ENCODE assay signal across 21 mouse cellular contexts in the genomic region with DNA sequence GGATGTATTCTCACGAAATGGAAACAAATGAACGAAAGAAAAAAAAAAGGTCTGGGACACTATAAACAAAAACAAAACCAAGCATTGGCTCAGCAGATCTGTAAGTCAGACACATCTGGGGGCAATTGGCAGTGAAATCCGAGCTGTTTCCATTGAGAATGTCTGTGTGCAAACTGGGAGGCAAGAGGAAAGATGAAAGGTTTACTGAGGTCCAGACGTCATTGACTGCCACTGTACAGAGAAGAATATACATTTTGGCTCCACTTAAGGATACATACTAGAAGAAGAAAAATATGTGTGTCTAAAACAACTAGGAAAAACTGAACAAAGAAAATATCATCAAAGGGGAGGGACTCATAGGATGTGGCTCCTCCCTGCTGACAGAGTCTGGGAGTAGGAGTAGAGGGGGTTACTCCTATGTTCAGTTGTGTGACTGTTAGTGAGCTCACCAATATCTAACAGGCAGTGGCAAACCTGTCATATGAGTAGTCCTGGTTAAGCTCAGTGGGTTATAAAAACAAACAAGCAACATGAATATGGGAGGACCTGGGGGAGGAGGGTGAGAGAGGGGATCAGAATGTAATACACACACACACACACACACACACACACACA.
A peak's percentile ranks its signal among the peaks of the same experiment; 100 is the strongest.
DNase-seq lines count a peak whose midpoint lies in the region; ATAC-seq and TF ChIP-seq lines count a peak whose summit lies in the region.
"Had no signal": no experiment of that assay in that cellular context is flagged by ENCODE, and none has a peak within 500 bp of the region (broad histone marks: within the 10 kb centered on the region; RNA-seq: fewer than 3 reads in every experiment).

No protein-coding gene starts in this region.

- no peak for ATAC-seq in hindbrain, embryonic 16.5 days
- ATAC-seq in embryonic facial prominence, embryonic 13.5 days (ENCODE audit: insufficient number of reproducible peaks, insufficient read depth, low FRiP score, low TSS enrichment, low read depth) = no peak
- ATAC-seq in limb, embryonic 14.5 days (ENCODE audit: low FRiP score, low read depth) = no peak; the same call in 1 of the 2 replicates
- ATAC-seq in midbrain, embryonic 13.5 days = no peak
- ATAC-seq: forebrain, embryonic 15.5 days; intestine, embryonic 16.5 days; liver, postnatal 0 days had no signal

- no peak overlapping the region for H3K9ac ChIP-seq in hindbrain, embryonic 16.5 days (ENCODE audit: low read depth, low read length)
- no peak overlapping the region for H3K9ac ChIP-seq in embryonic facial prominence, embryonic 13.5 days
- H3K9ac ChIP-seq in limb, embryonic 14.5 days (ENCODE audit: low read depth, low read length, severe bottlenecking) = no peak overlapping the region
- no peak overlapping the region for H3K9ac ChIP-seq in midbrain, embryonic 13.5 days (replicated peaks)
- H3K9ac ChIP-seq: forebrain, embryonic 15.5 days; hindbrain, embryonic 13.5 days; liver, postnatal 0 days had no signal

- peak; percentile 48 for DNase-seq in hindbrain, embryonic 10.5 days (ENCODE audit: low spot score)
- peak; percentile 77 for DNase-seq in embryo, embryonic 10.5 days (ENCODE audit: low spot score)
- DNase-seq in limb, embryonic 14.5 days (ENCODE audit: low spot score) = peak; percentile 23
- no peak for DNase-seq in spleen, adult 12 weeks (ENCODE audit: low spot score)
- DNase-seq in layer of hippocampus, adult 2 months (ENCODE audit: low spot score in 2 of 2) = no peak
- DNase-seq: adrenal gland, postnatal 25 days; cerebellum, adult 2 months; cerebellum, postnatal 36 days; gastrocnemius, postnatal 36 days; liver, postnatal 0 days; right cerebral cortex, postnatal 14 days; thymus, adult 2 months had no signal

- H3K36me3 ChIP-seq in hindbrain, embryonic 10.5 days = no peaks in the 10 kb centered on the region
- H3K36me3 ChIP-seq in hindbrain, embryonic 16.5 days (ENCODE audit: control insufficient read depth, insufficient read depth, low read length) = no peaks in the 10 kb centered on the region
- no peaks in the 10 kb centered on the region for H3K36me3 ChIP-seq in embryonic facial prominence, embryonic 13.5 days
- H3K36me3 ChIP-seq in limb, embryonic 14.5 days (ENCODE audit: control insufficient read depth, insufficient read depth, low read length) = no peaks in the 10 kb centered on the region
- no peaks in the 10 kb centered on the region for H3K36me3 ChIP-seq in midbrain, embryonic 13.5 days
- H3K36me3 ChIP-seq: forebrain, embryonic 15.5 days; heart, embryonic 10.5 days; hindbrain, embryonic 13.5 days had no signal

- no peak overlapping the region for H3K27ac ChIP-seq in hindbrain, embryonic 10.5 days
- H3K27ac ChIP-seq in hindbrain, embryonic 16.5 days (ENCODE audit: low read depth, low read length) = no peak overlapping the region
- no peak overlapping the region for H3K27ac ChIP-seq in embryonic facial prominence, embryonic 13.5 days
- no peak overlapping the region for H3K27ac ChIP-seq in limb, embryonic 14.5 days (replicated peaks; ENCODE audit: low read depth, low read length)
- no peak overlapping the region for H3K27ac ChIP-seq in layer of hippocampus, adult 2 months
- no peak overlapping the region for H3K27ac ChIP-seq in midbrain, embryonic 13.5 days
- H3K27ac ChIP-seq: forebrain, embryonic 15.5 days; heart, embryonic 10.5 days; hindbrain, embryonic 13.5 days had no signal

- TF ChIP-seq POLR2A in limb, embryonic 14.5 days (IDR thresholded peaks at IDR 0.05; ENCODE audit: borderline replicate concordance, extremely low read depth, insufficient read depth, insufficient read length) = no peak

- no peak overlapping the region for H3K4me2 ChIP-seq in hindbrain, embryonic 16.5 days (ENCODE audit: low read length)
- peak overlapping the region; percentile 21; the same call in 1 of the 2 replicates for H3K4me2 ChIP-seq in embryonic facial prominence, embryonic 13.5 days
- H3K4me2 ChIP-seq in limb, embryonic 14.5 days (replicated peaks; ENCODE audit: low read depth, low read length, severe bottlenecking) = no peak overlapping the region
- no peak overlapping the region for H3K4me2 ChIP-seq in midbrain, embryonic 13.5 days (replicated peaks)
- H3K4me2 ChIP-seq: forebrain, embryonic 15.5 days; hindbrain, embryonic 13.5 days; midbrain, embryonic 11.5 days had no signal

- H3K4me3 ChIP-seq in hindbrain, embryonic 10.5 days = no peak overlapping the region
- H3K4me3 ChIP-seq in hindbrain, embryonic 16.5 days (ENCODE audit: low read length) = no peak overlapping the region
- no peak overlapping the region for H3K4me3 ChIP-seq in embryonic facial prominence, embryonic 13.5 days
- no peak overlapping the region for H3K4me3 ChIP-seq in limb, embryonic 14.5 days (replicated peaks; ENCODE audit: low read length)
- no peak overlapping the region for H3K4me3 ChIP-seq in layer of hippocampus, adult 2 months
- no peak overlapping the region for H3K4me3 ChIP-seq in midbrain, embryonic 13.5 days (replicated peaks)
- H3K4me3 ChIP-seq: erythroblast, embryonic 14.5 days; forebrain, embryonic 15.5 days; heart, embryonic 10.5 days; hindbrain, embryonic 13.5 days had no signal

- WGBS in hindbrain, embryonic 10.5 days = 33% methylated on average over 4 of the region's 4 CpGs
- 45% methylated on average over 4 of the region's 4 CpGs for WGBS in hindbrain, embryonic 16.5 days
- 5% methylated on average over 4 of the region's 4 CpGs for WGBS in embryonic facial prominence, embryonic 13.5 days
- WGBS in limb, embryonic 14.5 days = 5% methylated on average over 4 of the region's 4 CpGs
- WGBS in midbrain, embryonic 13.5 days = 54% methylated on average over 4 of the region's 4 CpGs

- no peaks in the 10 kb centered on the region for H3K27me3 ChIP-seq in hindbrain, embryonic 10.5 days (ENCODE audit: insufficient read depth, poor library complexity, severe bottlenecking)
- no peaks in the 10 kb centered on the region for H3K27me3 ChIP-seq in hindbrain, embryonic 16.5 days (replicated peaks; ENCODE audit: control insufficient read depth, insufficient read depth, low read length)
- H3K27me3 ChIP-seq in embryonic facial prominence, embryonic 13.5 days = no peaks in the 10 kb centered on the region
- H3K27me3 ChIP-seq in limb, embryonic 14.5 days (ENCODE audit: control insufficient read depth, insufficient read depth, low read length) = no peaks in the 10 kb centered on the region
- no peaks in the 10 kb centered on the region for H3K27me3 ChIP-seq in midbrain, embryonic 13.5 days
- H3K27me3 ChIP-seq: forebrain, embryonic 15.5 days; hindbrain, embryonic 13.5 days had no signal

- H3K9me3 ChIP-seq in hindbrain, embryonic 10.5 days = no peaks in the 10 kb centered on the region
- no peaks in the 10 kb centered on the region for H3K9me3 ChIP-seq in hindbrain, embryonic 16.5 days (ENCODE audit: control insufficient read depth, low read length)
- no peaks in the 10 kb centered on the region for H3K9me3 ChIP-seq in embryonic facial prominence, embryonic 13.5 days
- no peaks in the 10 kb centered on the region for H3K9me3 ChIP-seq in limb, embryonic 14.5 days (ENCODE audit: control insufficient read depth, low read length)
- no peaks in the 10 kb centered on the region for H3K9me3 ChIP-seq in midbrain, embryonic 13.5 days
- H3K9me3 ChIP-seq: forebrain, embryonic 15.5 days; heart, embryonic 10.5 days; hindbrain, embryonic 13.5 days had no signal

- peaks cover 28% of the 10 kb centered on the region for H3K4me1 ChIP-seq in hindbrain, embryonic 10.5 days (replicated peaks)
- H3K4me1 ChIP-seq in hindbrain, embryonic 16.5 days (ENCODE audit: control insufficient read depth, insufficient read depth, low read depth, low read length) = peaks cover 4% of the 10 kb centered on the region
- peaks cover 13% of the 10 kb centered on the region for H3K4me1 ChIP-seq in embryonic facial prominence, embryonic 13.5 days
- no peaks in the 10 kb centered on the region; the same call in 1 of the 2 replicates for H3K4me1 ChIP-seq in limb, embryonic 14.5 days (ENCODE audit: control insufficient read depth, insufficient read depth, low read length)
- H3K4me1 ChIP-seq in midbrain, embryonic 13.5 days (replicated peaks) = peaks cover 13% of the 10 kb centered on the region

- TF ChIP-seq CTCF in layer of hippocampus, adult 2 months (conservative IDR thresholded peaks at IDR 0.05) = no peak

Comparison
In these comparisons a context has a peak if more than half of its experiments do, and no peak if none do; other contexts are left out.
1. DNase-seq: peak in hindbrain, embryonic 10.5 days (single experiment), embryo, embryonic 10.5 days (single experiment) and limb, embryonic 14.5 days (single experiment); none in spleen, adult 12 weeks (single experiment) and layer of hippocampus, adult 2 months (0 of 2).